Mouse (Mus musculus) stomach, embryonic 16.5 days (tissue): ENCODE data around the gene Gm11639. TPM values are rescaled to one million over a fixed set of nuclear protein-coding genes. Genes with fewer than 3 reads are reported as not detected.
A peak's percentile ranks its signal among the peaks of the same experiment; 100 is the strongest.

Experiments
- ATAC-seq: fragments of 200-750 bp; cut with Nextera tagmentation; 2 replicates; pipeline ENCODE4 v1.8.0; 2017; ENCODE audit warnings: moderate number of reproducible peaks, moderate TSS enrichment; ENCODE audit not compliant: insufficient read depth, low FRiP score
- H3K27ac ChIP-seq: fragments of 300-500 bp; sonication (generic); 2 replicates; pipeline ENCODE4 v1.5.1; 2014; ENCODE audit warnings: low read length
- H3K27me3 ChIP-seq: fragments of 300-500 bp; sonication (generic); 2 replicates; pipeline ENCODE4 v1.6.1; 2014; ENCODE audit warnings: low read length, control low read depth, mixed read lengths; ENCODE audit not compliant: control insufficient read depth, insufficient read depth
- H3K36me3 ChIP-seq: fragments of 300-500 bp; sonication (generic); 2 replicates; pipeline ENCODE4 v1.6.1; 2014; ENCODE audit warnings: low read length; ENCODE audit not compliant: control insufficient read depth, insufficient read depth
- H3K4me1 ChIP-seq: fragments of 300-500 bp; sonication (generic); 2 replicates; pipeline ENCODE4 v1.6.1; 2014; ENCODE audit warnings: low read length, control low read depth, mixed read lengths; ENCODE audit not compliant: control insufficient read depth, insufficient read depth
- H3K4me2 ChIP-seq: fragments of 300-500 bp; sonication (generic); 2 replicates; pipeline ENCODE4 v1.6.1; 2014; ENCODE audit warnings: low read depth, low read length, mixed read lengths
- H3K4me3 ChIP-seq: fragments of 300-500 bp; sonication (generic); replicated peaks from 2 replicates; pipeline ENCODE4 v1.5.1; 2014; ENCODE audit warnings: mild to moderate bottlenecking, low read length
- H3K9ac ChIP-seq: fragments of 300-500 bp; sonication (generic); 2 replicates; pipeline ENCODE4 v1.6.1; 2014; ENCODE audit warnings: low read length
- H3K9me3 ChIP-seq: fragments of 300-500 bp; sonication (generic); replicated peaks from 2 replicates; pipeline ENCODE4 v1.6.1; 2016; ENCODE audit warnings: low read length, control low read depth; ENCODE audit not compliant: control insufficient read depth
- WGBS: fragments of 180-500 bp; shearing (Covaris S2); extraction: QIAGEN DNeasy Blood & Tissue Kit; methylation state at CpG from one replicate; pipeline ENCODE4 v1.1.7; 2014; 5-methylcytosine and 5-hydroxymethylcytosine counted together
- polyA plus RNA-seq: library from polyadenylated mRNA; unstranded; fragments of >200 nt; fragmentation: Nextera tagmentation; extraction: Ambion mirVana; gene quantifications from 2 replicates; pipeline ENCODE4 v1.2.1, GENCODE M21; 2015

Gm11639 gene
- polyA plus RNA-seq, 1 experiment from 2014 or later = 0.01 TPM

DNA sequence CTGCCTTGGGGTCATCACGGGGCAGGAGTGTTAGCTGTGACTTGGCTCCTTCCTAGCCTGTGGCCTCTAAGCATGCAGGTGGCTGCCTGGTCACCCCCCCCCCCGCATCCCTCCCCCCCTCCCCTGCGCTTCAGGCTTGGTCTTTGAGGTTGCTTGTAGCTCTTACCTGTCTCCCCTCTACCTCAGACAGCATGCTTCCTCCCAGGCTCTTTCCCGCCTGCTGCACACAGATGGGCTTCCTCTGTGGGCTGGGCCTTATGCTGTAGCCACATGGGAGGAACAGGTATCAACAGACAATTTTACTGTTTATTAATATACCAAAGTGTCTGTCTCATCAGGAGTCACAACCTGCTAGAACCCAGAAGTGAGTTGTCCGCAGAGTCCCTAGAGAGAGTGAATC, 38.9 kb upstream of the Gm11639 start:
- ATAC-seq = no peak
- WGBS = 78% methylated on average over 5 of the region's 5 CpGs

DNA sequence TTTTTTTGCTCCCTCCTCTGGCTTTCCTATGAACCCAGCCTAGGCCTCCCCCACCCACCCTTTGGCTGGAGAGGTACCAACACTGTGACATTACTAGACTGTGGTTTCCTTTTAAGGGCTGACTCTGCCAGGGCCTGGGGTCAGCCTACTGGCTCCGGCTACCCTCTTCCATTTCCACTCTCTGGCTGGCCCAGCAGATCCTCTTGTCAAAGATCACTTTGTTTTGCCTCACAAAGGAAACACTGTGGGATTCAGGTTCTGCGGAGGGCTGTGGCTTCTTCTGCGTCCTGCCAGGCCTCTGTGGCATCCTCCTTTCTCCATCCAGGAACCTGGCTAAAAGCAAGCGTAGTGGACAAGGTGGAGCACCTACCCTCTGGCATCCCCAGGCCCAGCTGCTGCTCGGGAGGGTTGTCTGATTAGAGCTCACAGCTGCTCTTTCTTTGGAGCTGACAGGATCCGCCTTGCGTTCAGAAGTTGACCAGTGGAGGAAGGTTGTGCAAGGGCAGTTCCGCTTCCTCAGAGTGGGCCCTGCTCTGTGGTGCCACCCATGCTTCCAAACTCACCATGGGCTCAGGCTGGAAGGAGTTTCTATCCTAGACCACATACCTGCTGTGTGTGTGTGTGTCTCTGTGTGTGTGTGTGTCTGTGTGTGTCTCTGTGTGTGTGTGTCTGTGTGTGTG, 38.2 kb upstream of the Gm11639 start:
- ATAC-seq = no peak
- Histone ChIP-seq H3K27ac (0 out of 2 replicates have a peak overlapping the region, but pooled peaks have one; percentile 16), H3K9ac (no peak overlapping the region), H3K4me1 (no peaks in the 10 kb centered on the region), H3K4me3 (no peak overlapping the region), H3K9me3 (no peaks in the 10 kb centered on the region), H3K36me3 (no peaks in the 10 kb centered on the region), H3K4me2 (no peak overlapping the region), H3K27me3 (no peaks in the 10 kb centered on the region)
- WGBS = 68% methylated on average over 8 of the region's 8 CpGs

More for the DNA sequence above, 38.9 kb upstream of the Gm11639 start:
- no peaks in the 10 kb centered on the region for H3K9me3 ChIP-seq
- H3K4me3 ChIP-seq = no peak overlapping the region
- H3K4me1 ChIP-seq = no peaks in the 10 kb centered on the region
- no peak overlapping the region for H3K9ac ChIP-seq
- H3K27ac ChIP-seq = peak overlapping the region; percentile 16; the same call in 1 of the 2 replicates
- no peak overlapping the region for H3K4me2 ChIP-seq
- H3K36me3 ChIP-seq = no peaks in the 10 kb centered on the region
- no peaks in the 10 kb centered on the region for H3K27me3 ChIP-seq

GRCm38 (mm10) chr11:104648571-104648970, 36.9 kb upstream of the Gm11639 start:
- Histone ChIP-seq H3K4me2 (no peak overlapping the region), H3K9me3 (no peaks in the 10 kb centered on the region), H3K4me3 (no peak overlapping the region), H3K27me3 (no peaks in the 10 kb centered on the region), H3K36me3 (no peaks in the 10 kb centered on the region), H3K9ac (no peak overlapping the region), H3K27ac (no peak overlapping the region), H3K4me1 (no peaks in the 10 kb centered on the region)
- WGBS = 66% methylated on average over 3 of the region's 3 CpGs
- ATAC-seq = no peak

- H3K4me2 ChIP-seq = no peak overlapping the region
- no peak overlapping the region for H3K9ac ChIP-seq
- H3K27me3 ChIP-seq = no peaks in the 10 kb centered on the region
- peaks cover 8% of the 10 kb centered on the region; the same call in 1 of the 2 replicates for H3K36me3 ChIP-seq
- 95% methylated on average over 4 of the region's 4 CpGs for WGBS
- no peak overlapping the region for H3K4me3 ChIP-seq
- H3K9me3 ChIP-seq = peaks cover 8% of the 10 kb centered on the region; the same call in 1 of the 2 replicates
- no peak overlapping the region for H3K27ac ChIP-seq
- H3K4me1 ChIP-seq = no peaks in the 10 kb centered on the region
- ATAC-seq = no peak
These were observed 24.9 kb upstream of the Gm11639 start for GRCm38 (mm10) chr11:104660599-104660998.

DNA sequence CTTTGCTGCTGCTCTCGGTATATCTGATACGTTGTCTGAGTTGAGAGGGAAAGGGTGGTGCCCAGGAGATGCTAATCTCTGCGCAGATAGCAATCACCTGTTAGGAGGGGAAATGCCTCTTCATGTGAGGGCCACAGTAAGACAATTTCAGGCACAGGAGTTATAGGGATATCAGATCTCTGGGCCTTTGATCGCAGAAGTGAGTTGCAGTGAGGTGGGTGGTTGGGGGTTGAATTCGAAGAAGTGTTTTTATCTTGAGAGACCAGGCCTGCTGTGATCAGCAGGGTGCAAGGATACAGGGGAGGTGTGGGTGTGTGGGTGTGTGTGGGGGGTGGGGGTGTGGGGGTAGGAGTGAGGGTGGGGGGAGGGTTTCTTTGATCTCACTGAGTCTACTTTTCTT, 24.4 kb upstream of the Gm11639 start:
- ATAC-seq = no peak
- peaks cover 8% of the 10 kb centered on the region; the same call in 1 of the 2 replicates for H3K36me3 ChIP-seq
- H3K4me2 ChIP-seq = no peak overlapping the region
- peaks cover 8% of the 10 kb centered on the region; the same call in 1 of the 2 replicates for H3K9me3 ChIP-seq
- no peak overlapping the region for H3K9ac ChIP-seq
- 87% methylated on average over 5 of the region's 5 CpGs for WGBS
- no peaks in the 10 kb centered on the region for H3K4me1 ChIP-seq
- H3K4me3 ChIP-seq = no peak overlapping the region
- H3K27ac ChIP-seq = no peak overlapping the region
- H3K27me3 ChIP-seq = no peaks in the 10 kb centered on the region

DNA sequence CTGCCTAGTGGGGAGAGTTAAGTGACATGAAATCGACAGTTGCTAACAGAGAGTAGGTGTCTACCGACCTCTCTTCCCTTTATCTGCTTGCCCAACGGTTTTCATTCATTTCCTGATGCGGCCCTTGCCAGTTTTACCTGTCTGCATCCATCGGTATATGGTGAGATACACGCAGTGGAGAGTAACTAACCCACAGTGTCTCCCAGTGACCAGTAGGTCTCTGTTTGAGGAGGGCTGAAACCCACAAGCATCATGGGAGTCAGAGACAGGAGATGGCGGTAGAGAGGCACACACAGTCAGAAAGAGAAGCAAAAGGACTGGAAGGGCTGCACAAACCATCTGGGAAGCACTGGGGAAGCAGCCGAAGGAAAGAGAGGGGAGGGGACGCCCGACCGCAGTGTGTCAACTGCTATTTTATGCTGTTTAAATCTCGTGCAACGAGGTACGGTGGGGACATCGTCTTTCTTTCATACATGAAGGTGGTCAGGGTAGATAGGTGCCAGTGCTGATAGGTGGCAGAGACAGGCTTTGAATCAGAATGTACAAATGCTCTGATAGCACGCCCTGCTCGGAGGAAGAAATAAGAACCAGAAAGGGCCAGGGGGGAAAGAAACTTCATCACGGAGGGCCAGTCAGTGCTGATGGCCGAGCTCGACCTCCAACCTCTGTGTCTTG, 23.8 kb upstream of the Gm11639 start:
- ATAC-seq = no peak
- 73% methylated on average over 20 of the region's 20 CpGs for WGBS

GRCm38 (mm10) chr11:104662573-104662972, 22.9 kb upstream of the Gm11639 start:
- H3K36me3 ChIP-seq = peaks cover 8% of the 10 kb centered on the region; the same call in 1 of the 2 replicates
- 87% methylated on average over 11 of the region's 11 CpGs for WGBS

More for the DNA sequence above, 23.8 kb upstream of the Gm11639 start:
- H3K9me3 ChIP-seq = peaks cover 8% of the 10 kb centered on the region; the same call in 1 of the 2 replicates
- H3K4me2 ChIP-seq = no peak overlapping the region
- H3K9ac ChIP-seq = no peak overlapping the region
- H3K36me3 ChIP-seq = peaks cover 8% of the 10 kb centered on the region; the same call in 1 of the 2 replicates
- no peaks in the 10 kb centered on the region for H3K4me1 ChIP-seq
- no peak overlapping the region for H3K4me3 ChIP-seq
- no peak overlapping the region for H3K27ac ChIP-seq
- H3K27me3 ChIP-seq = no peaks in the 10 kb centered on the region

DNA sequence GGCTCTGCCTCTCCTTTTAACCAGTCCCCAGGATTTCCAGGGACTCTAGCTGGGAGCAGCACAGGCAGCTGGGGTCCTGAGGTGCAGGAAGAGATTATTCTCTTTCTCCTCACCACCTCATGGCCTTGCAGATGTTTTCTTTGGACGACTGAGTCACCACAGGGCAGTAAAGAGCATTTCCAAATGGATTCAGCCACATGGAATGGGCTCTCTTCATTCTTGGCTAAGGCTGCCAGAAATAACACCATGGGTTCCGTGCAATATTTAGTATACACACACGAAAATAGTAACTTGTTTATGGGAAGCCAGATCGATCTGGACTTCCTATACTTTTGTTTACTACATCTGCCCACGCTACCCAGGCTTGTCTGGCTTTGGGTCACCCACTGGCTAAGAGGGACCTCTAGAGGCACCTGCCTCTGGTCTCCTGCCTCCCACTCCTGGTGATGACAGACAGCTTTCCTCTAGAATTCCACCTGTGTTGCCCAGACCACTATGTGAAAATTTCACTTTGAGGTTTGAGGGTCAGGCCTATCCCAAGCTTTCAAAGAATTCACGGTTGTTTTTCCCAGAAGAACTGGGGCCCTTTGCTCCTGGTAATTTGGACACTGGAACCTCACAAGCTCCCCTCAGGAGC, 22.1 kb upstream of the Gm11639 start:
- no peak overlapping the region for H3K9ac ChIP-seq
- no peak overlapping the region for H3K27ac ChIP-seq
- no peak overlapping the region for H3K4me3 ChIP-seq
- H3K4me2 ChIP-seq = no peak overlapping the region
- peaks cover 8% of the 10 kb centered on the region; the same call in 1 of the 2 replicates for H3K36me3 ChIP-seq
- no peaks in the 10 kb centered on the region for H3K4me1 ChIP-seq
- no peaks in the 10 kb centered on the region for H3K27me3 ChIP-seq
- 64% methylated on average over 6 of the region's 6 CpGs for WGBS
- H3K9me3 ChIP-seq = peaks cover 8% of the 10 kb centered on the region; the same call in 1 of the 2 replicates
- ATAC-seq = no peak

More at GRCm38 (mm10) chr11:104662573-104662972, 22.9 kb upstream of the Gm11639 start:
- no peak overlapping the region for H3K27ac ChIP-seq
- no peak overlapping the region for H3K4me2 ChIP-seq
- H3K9me3 ChIP-seq = peaks cover 8% of the 10 kb centered on the region; the same call in 1 of the 2 replicates
- H3K4me3 ChIP-seq = no peak overlapping the region
- H3K4me1 ChIP-seq = no peaks in the 10 kb centered on the region
- no peak for ATAC-seq
- H3K9ac ChIP-seq = no peak overlapping the region
- no peaks in the 10 kb centered on the region for H3K27me3 ChIP-seq

DNA sequence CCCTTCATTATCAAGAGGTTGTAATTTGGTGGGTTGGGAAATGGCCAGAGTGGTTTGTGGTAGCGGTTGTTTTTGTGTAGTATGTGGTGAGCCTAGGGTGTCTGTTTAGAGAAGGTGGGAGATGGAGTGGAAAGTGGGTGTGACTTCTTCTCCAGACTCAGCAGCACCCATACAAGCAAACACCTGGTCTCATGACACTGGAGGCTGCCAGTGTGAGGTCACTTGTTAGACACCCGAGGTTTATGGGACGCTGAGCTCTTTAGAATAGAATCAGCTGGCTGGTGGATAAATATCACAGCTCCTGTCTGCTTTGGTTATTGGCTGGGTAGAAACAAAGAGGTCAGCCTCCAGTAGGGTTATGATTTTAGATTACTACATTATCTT, 21.6 kb upstream of the Gm11639 start:
- H3K27ac ChIP-seq = no peak overlapping the region
- no peak overlapping the region for H3K4me3 ChIP-seq
- no peak overlapping the region for H3K9ac ChIP-seq
- H3K4me2 ChIP-seq = no peak overlapping the region
- peaks cover 8% of the 10 kb centered on the region; the same call in 1 of the 2 replicates for H3K9me3 ChIP-seq
- H3K36me3 ChIP-seq = peaks cover 8% of the 10 kb centered on the region; the same call in 1 of the 2 replicates
- no peaks in the 10 kb centered on the region for H3K4me1 ChIP-seq
- 59% methylated on average over 3 of the region's 3 CpGs for WGBS
- no peak for ATAC-seq
- no peaks in the 10 kb centered on the region for H3K27me3 ChIP-seq
